In genomic region chr8:103412731-103413130, GRCm38 (mm10) we compare ENCODE assay signal across 13 mouse cellular contexts.
"Had no signal": no experiment of that assay in that cellular context is flagged by ENCODE, and none has a peak within 500 bp of the region (broad histone marks: within the 10 kb centered on the region; RNA-seq: fewer than 3 reads in every experiment).

No protein-coding gene starts in this region.

- H3K27me3 ChIP-seq: limb, embryonic 15.5 days; liver, embryonic 13.5 days; midbrain, embryonic 13.5 days had no signal

- H3K4me2 ChIP-seq: limb, embryonic 15.5 days; liver, embryonic 13.5 days; midbrain, embryonic 13.5 days had no signal

- ATAC-seq: liver, postnatal 0 days; midbrain, embryonic 13.5 days had no signal

- H3K36me3 ChIP-seq: limb, embryonic 15.5 days; liver, embryonic 13.5 days; midbrain, embryonic 13.5 days had no signal

- H3K4me3 ChIP-seq: limb, embryonic 15.5 days; liver, embryonic 13.5 days; midbrain, embryonic 13.5 days had no signal

- DNase-seq: kidney, adult 11 months; kidney, adult 9 months; kidney, postnatal 36 days; layer of hippocampus, adult 9-11 months; layer of hippocampus, postnatal 36 days; liver, embryonic 13.5 days; liver, postnatal 0 days; lung, postnatal 36 days; thymus, adult 18-20 months; thymus, postnatal 14 days had no signal

- H3K27ac ChIP-seq: limb, embryonic 15.5 days; midbrain, embryonic 13.5 days; stomach, postnatal 0 days had no signal

- H3K9ac ChIP-seq: limb, embryonic 15.5 days; liver, embryonic 13.5 days; liver, postnatal 0 days; midbrain, embryonic 13.5 days had no signal

- H3K4me1 ChIP-seq: liver, embryonic 13.5 days; midbrain, embryonic 13.5 days had no signal

- H3K9me3 ChIP-seq: limb, embryonic 15.5 days; liver, embryonic 13.5 days; midbrain, embryonic 13.5 days had no signal
